Mouse (Mus musculus) ZHBTc4 (cell line): ENCODE data around the gene Fbxo6.

Experiments
- DNase-seq: peaks from one replicate; pipeline ENCODE4 v3.0.0-alpha.2; 2011; ENCODE audit warnings: low read depth, low spot score

Gene Fbxo6

GRCm38 (mm10) chr4:148160436-148161390 is 8.8 kb upstream of the Fbxo6 start, which contains the start of the genes Fbxo44 and Fbxo2:
Gene Fbxo44, minus strand, starts transcription at chr4:148160482.
Gene Fbxo2, plus strand, starts transcription at chr4:148160621.
- DNase-seq: peak; percentile 71

GRCm38 (mm10) chr4:148159544-148160435 is 7.8 kb upstream of the Fbxo6 start:
- peak; percentile 99 for DNase-seq

- peak; percentile 71 for DNase-seq
Observed at GRCm38 (mm10) chr4:148158436-148159348, 6.8 kb upstream of the Fbxo6 start.

GRCm38 (mm10) chr4:148154982-148155381 is 3.0 kb upstream of the Fbxo6 start:
- peak; percentile 71 for DNase-seq

GRCm38 (mm10) chr4:148154006-148154405 is 2.1 kb upstream of the Fbxo6 start:
- peak; percentile 69 for DNase-seq

- DNase-seq: no peak
Observed at GRCm38 (mm10) chr4:148152547-148152946, 607 bp upstream of the Fbxo6 start.

- no peak for DNase-seq
Observed at GRCm38 (mm10) chr4:148150953-148151266, 1.0 kb downstream of the Fbxo6 start.

- no peak for DNase-seq
Observed at GRCm38 (mm10) chr4:148150242-148150641, 1.7 kb downstream of the Fbxo6 start.

GRCm38 (mm10) chr4:148149540-148149939 is 2.4 kb downstream of the Fbxo6 start:
- DNase-seq: peak; percentile 64

GRCm38 (mm10) chr4:148147714-148148113 is 4.2 kb downstream of the Fbxo6 start:
- no peak for DNase-seq

GRCm38 (mm10) chr4:148143721-148144120 is 8.2 kb downstream of the Fbxo6 start:
- DNase-seq: no peak

- DNase-seq: peak; percentile 95
Observed at GRCm38 (mm10) chr4:148140098-148141011, 11.6 kb downstream of the Fbxo6 start.

- DNase-seq: no peak
Observed at GRCm38 (mm10) chr4:148139767-148140097, 12.2 kb downstream of the Fbxo6 start.

GRCm38 (mm10) chr4:148137503-148137902 is 14.4 kb downstream of the Fbxo6 start:
- DNase-seq: no peak

- no peak for DNase-seq
Observed at GRCm38 (mm10) chr4:148134988-148135387, 17.0 kb downstream of the Fbxo6 start.

- DNase-seq: peak; percentile 31
Observed at GRCm38 (mm10) chr4:148131497-148132081, 20.4 kb downstream of the Fbxo6 start.

GRCm38 (mm10) chr4:148130561-148131413 is 21.2 kb downstream of the Fbxo6 start, which contains the start of gene Draxin:
Gene Draxin, minus strand, starts transcription at chr4:148130698.
- peak; percentile 79 for DNase-seq

- DNase-seq: no peak
Observed at GRCm38 (mm10) chr4:148130133-148130532, 21.8 kb downstream of the Fbxo6 start, which contains the start of gene Mad2l2. Gene Mad2l2, plus strand, starts transcription at chr4:148130384.

GRCm38 (mm10) chr4:148128672-148129071 is 23.3 kb downstream of the Fbxo6 start:
- DNase-seq: no peak
